Mouse (Mus musculus): ENCODE data around the gene Snw1. TPM values are rescaled to one million over a fixed set of nuclear protein-coding genes. Genes with fewer than 3 reads are reported as not detected.
"Not testable (repeated sequence)": the region's sequence is repeated elsewhere in the genome, so short reads cannot be mapped to it uniquely, and the experiment has no call there.

The Snw1 gene
- polyA plus RNA-seq (2015; fragmentation: Nextera tagmentation; extraction: Ambion mirVana): 108 and 119 TPM in 2 replicates

DNA sequence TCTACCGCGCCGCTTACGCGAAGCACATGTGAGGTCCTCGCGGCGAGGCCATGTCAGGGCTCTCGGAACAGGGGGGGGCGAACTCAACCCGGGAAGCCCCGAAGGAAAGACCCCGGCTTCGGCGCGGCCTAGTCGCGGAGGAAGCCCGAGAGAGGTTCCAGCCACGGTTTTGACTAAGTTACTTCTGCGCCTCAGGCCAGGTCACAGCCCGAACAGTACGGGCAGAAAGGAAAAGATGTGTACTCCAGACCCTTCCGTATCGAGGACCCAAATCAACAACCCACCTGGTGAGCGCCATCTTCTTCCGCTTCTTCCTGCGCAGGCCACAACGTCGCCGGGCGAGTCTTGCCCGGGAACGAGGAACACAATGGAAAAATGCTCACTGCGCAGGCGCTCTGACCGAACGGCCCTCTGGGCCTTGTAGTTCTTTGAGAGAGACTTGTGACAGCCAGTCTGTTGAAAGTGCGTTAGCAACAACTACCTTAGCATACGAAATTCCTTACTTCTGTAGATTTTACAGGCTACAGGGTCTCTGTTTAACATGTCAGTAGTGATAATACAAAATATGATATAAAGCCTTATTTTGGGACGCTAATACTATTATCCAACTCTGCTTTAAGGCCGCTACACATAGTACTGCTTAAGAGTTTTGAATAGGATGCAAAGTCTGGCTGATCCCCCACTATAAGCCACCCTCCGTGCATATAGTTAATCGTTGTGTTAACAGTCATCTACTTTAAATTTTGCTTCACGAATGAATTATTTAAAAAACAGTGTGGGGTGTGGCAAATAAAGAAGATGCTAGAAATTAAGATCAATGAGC lies at the start of gene Snw1:
Gene Snw1, minus strand, starts transcription at position 311 of the 823 bp plus-strand sequence.
- H3K9ac ChIP-seq: peak within 1 kb of the TSS; percentile 94
- peak within 1 kb of the TSS; percentile 60 for H3K4me2 ChIP-seq (replicated peaks)
- H3K9me3 ChIP-seq: no peaks in the 10 kb centered on the region
- H3K36me3 ChIP-seq: 0 out of 2 replicates have a peak, but pooled peaks cover 2% of the 10 kb centered on the region
- H3K27ac ChIP-seq: peak within 1 kb of the TSS; percentile 70
- H3K4me1 ChIP-seq (replicated peaks): peaks cover 9% of the 10 kb centered on the region
- H3K27me3 ChIP-seq (replicated peaks): no peaks in the 10 kb centered on the region
- 3% methylated on average over 45 of the region's 45 CpGs for WGBS
- H3K4me3 ChIP-seq (replicated peaks): peak within 1 kb of the TSS; percentile 79
- ATAC-seq: peak; percentile 98

DNA sequence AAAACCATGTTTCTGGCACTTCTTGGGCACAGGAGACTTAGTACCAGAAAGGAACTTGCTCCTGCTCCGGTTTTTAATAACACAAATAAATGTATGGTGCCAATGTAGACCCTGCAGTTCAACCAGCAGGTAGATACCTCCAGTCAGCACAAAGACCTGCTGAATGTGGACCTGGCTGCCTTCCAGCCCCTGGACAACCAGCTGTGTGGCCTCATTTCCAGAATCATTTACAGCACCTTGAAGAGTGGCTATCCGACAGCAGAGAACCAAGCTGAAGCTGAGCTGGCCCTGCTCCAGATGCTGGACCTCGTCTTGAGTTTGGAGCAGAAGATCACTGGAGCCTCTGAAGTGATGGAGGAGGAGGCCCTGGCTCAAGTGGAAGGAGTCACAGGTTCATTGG lies 47.5 kb upstream of the Snw1 start:
- H3K36me3 ChIP-seq; H3K4me1 ChIP-seq (replicated peaks); H3K9ac ChIP-seq; H3K9me3 ChIP-seq; H3K27ac ChIP-seq; H3K27me3 ChIP-seq (replicated peaks); H3K4me3 ChIP-seq (replicated peaks); ATAC-seq; H3K4me2 ChIP-seq (replicated peaks): not testable (repeated sequence)
- WGBS: 62% methylated on average over 3 of the region's 3 CpGs

DNA sequence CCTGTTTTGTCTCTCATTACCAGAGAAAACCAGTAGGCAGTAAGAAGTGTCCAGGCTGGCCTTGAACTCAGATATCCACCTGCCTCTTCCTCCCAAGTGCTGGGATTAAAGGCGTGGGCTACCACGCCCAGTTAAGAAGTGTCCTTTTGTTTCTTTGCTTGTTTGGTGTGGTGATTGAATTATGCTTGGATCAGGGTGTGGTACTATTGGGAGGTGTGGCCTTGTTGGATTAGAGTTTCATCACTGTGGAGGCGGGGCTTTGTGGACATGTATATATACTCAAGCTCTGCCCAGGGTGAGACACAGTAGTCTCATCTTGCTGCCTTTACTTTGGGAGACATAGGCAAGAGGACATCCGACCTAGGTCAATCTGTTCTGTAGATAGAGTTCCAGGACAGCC lies 41.9 kb upstream of the Snw1 start, which contains the start of gene Gm8300:
Gene Gm8300, plus strand, starts transcription at position 301 of the 400 bp plus-strand sequence.
- not testable (repeated sequence) for H3K4me3 ChIP-seq (replicated peaks); H3K4me2 ChIP-seq (replicated peaks); ATAC-seq; H3K27me3 ChIP-seq (replicated peaks); H3K36me3 ChIP-seq; H3K9ac ChIP-seq; H3K4me1 ChIP-seq (replicated peaks); H3K27ac ChIP-seq; H3K9me3 ChIP-seq
- WGBS: 85% methylated on average over 4 of the region's 4 CpGs

DNA sequence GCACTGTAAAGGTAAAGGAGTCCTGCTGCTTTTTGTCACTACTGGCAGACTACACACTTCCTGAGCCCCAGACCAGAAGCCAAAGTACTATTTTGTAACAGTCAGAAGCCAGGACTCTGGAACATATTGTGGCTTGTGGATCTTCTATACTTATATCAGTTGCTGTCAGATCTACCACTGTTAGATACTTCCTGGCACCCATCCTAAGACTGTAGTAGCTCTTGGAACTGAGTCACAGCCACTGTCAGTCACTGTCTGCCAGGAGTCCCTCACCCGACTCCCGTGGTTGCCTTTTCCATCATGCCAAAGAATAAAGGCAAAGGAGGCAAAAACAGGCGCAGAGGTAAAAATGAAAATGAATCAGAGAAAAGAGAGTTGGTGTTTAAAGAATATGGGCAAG lies 22.3 kb upstream of the Snw1 start, which contains the start of gene Gm5788:
Gene Gm5788, plus strand, starts transcription at position 301 of the 400 bp plus-strand sequence.
- not testable (repeated sequence) for H3K4me2 ChIP-seq (replicated peaks); H3K9me3 ChIP-seq; ATAC-seq; H3K9ac ChIP-seq; H3K4me1 ChIP-seq (replicated peaks); H3K4me3 ChIP-seq (replicated peaks); H3K27me3 ChIP-seq (replicated peaks); H3K36me3 ChIP-seq; H3K27ac ChIP-seq
- 95% methylated on average over 3 of the region's 3 CpGs for WGBS

DNA sequence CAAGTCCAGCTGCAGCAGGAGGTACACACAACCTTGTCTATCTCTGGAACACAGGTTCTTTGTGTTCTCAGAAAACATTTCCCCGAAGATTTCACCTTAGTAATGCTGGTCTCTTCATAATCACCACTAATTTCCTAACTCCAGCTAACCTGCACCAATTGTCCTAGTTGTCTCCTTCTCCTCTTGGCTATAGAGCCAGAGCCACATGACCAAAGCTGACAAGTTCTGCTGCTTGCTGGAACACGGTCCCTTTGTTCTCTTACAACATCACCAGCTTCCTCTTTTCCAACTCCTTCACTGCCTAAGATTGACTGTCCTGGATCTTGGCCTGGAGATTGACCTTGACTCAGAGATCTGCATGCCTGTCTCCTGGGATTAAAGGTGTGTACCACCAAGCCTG lies 16.6 kb upstream of the Snw1 start:
- not testable (repeated sequence) for H3K9ac ChIP-seq; ATAC-seq; H3K4me3 ChIP-seq (replicated peaks); H3K4me2 ChIP-seq (replicated peaks); H3K27ac ChIP-seq; H3K9me3 ChIP-seq; H3K4me1 ChIP-seq (replicated peaks); H3K27me3 ChIP-seq (replicated peaks); H3K36me3 ChIP-seq
- WGBS: 58% methylated on average over 2 of the region's 2 CpGs

DNA sequence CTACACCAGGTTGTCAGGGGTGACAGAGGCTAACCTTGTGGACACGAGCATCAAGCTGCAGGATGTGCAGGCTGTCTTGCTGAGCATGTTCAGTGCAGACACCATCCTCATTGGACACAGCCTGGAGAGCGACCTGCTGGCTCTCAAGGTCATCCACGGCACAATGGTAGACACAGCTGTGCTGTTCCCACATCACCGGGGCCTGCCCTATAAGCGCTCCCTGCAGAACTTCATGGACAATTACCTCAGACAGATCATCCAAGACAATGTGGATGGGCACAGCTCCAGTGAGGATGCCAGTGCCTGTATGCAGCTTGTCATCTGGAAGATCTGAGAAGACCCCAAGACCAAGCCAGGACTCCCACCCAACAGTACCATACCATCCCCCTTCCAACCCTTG lies 10.4 kb upstream of the Snw1 start:
- H3K9me3 ChIP-seq; H3K4me1 ChIP-seq (replicated peaks); H3K27ac ChIP-seq; H3K4me3 ChIP-seq (replicated peaks); H3K9ac ChIP-seq; H3K4me2 ChIP-seq (replicated peaks); H3K36me3 ChIP-seq; H3K27me3 ChIP-seq (replicated peaks): not testable (repeated sequence)
- WGBS: 87% methylated on average over 5 of the region's 5 CpGs
- peak; percentile 17; the same call in 1 of the 2 replicates for ATAC-seq

DNA sequence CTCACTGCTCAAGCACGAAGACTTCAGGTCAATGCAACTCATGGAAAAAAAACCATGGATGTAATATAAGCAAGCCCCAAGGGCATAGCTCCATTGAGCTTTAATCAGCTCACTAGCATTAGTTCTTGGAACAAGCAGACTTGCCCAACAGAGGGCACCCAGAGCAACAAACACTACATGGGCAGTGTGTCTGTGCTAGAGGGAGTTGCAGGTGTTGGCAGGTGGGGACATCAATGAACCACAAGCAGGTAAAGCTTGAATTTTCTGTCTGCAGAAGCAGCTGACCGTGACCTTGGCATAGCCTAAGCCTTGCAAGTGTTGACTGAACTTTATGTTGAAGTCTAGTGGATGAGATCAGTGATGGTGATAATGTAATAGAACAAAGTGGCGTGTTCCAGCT lies 2.7 kb upstream of the Snw1 start:
- Histone ChIP-seq H3K4me3 (replicated peaks) (no peak overlapping the region), H3K9me3 (no peaks in the 10 kb centered on the region), H3K4me2 (replicated peaks) (no peak overlapping the region), H3K27me3 (replicated peaks) (no peaks in the 10 kb centered on the region), H3K27ac (no peak overlapping the region), H3K9ac (no peak overlapping the region), H3K36me3 (no peaks in the 10 kb centered on the region), H3K4me1 (replicated peaks) (peaks cover 9% of the 10 kb centered on the region)
- WGBS: 83% methylated on average over 3 of the region's 3 CpGs
- no peak for ATAC-seq

DNA sequence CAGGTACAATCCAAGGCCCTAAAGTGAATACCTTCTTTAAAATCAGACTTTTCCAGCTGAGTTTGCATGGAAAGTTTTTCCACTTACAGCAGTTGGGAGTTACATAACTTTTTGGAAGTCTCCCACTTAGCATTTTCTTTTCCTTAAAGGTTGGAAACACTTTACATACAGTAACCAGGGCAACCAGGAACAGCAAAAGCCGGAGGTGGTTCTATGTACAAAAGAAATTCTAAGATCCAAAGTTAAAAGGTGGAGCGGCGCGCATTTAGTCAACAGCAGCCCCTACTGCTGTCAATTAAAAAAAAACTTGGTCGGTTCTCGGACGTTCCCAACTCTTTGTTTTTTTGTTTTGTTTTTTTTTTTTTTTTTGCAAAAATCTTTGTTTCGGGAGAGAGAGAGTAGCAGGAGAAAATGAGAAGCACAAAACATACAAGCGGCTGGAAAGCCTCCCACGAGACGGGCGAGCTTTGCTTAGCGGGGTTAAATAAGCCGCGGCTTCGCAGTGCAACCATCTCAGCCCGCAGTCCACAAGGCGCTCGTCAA lies 582 bp downstream of the Snw1 start:
- H3K4me1 ChIP-seq (replicated peaks): peaks cover 9% of the 10 kb centered on the region
- WGBS: under 1% methylated on average over 19 of the region's 19 CpGs

DNA sequence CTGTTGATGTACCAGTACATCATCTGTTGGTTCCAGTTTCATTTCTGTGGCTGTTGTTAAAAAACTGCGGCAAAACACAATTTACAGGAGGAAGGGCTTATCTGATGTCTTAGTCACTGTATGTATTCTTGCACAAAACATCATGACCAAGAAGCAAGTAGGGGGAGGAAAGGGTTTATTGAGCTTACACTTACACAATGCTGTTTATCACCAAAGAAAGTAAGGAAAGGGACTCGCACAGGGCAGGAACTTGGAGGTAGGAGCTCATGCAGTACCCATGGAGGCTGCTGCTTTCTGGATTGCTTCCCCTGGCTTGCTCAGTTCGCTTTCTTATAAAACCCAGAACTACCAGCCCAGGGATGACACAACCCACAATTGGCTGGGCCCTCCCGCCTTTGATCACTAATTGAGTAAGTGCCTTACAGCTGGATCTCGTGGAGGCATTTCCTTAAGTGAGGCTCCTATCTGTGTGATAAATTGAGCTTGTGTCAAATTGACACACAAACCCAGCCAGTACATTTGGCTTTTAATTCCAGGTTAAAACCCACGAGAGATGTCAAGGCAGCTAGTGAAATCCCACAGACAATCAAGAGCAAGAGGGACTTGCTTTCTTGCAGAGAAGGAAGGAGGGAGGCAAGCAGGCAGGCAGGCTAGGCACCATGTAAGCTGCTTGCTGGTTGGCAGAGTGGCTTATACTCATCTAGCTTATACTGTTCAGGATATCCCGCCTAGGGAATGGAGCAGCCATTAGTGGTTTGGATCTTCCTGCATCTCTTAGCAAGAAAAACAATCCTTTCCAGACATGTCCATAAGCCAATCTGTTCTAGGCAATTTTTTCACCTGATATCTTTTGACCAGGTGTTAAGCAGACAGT lies 1.6 kb downstream of the Snw1 start:
- H3K27ac ChIP-seq: no peak overlapping the region
- 50% methylated on average over 7 of the region's 7 CpGs for WGBS
- 0 out of 2 replicates have a peak, but pooled peaks cover 2% of the 10 kb centered on the region for H3K36me3 ChIP-seq
- H3K27me3 ChIP-seq (replicated peaks): no peaks in the 10 kb centered on the region
- no peak for ATAC-seq
- no peaks in the 10 kb centered on the region for H3K9me3 ChIP-seq
- H3K4me2 ChIP-seq (replicated peaks): peak overlapping the region; percentile 60
- H3K4me1 ChIP-seq (replicated peaks): peaks cover 9% of the 10 kb centered on the region
- peak overlapping the region; percentile 17; the same call in 1 of the 2 replicates for H3K9ac ChIP-seq
- H3K4me3 ChIP-seq (replicated peaks): peak overlapping the region; percentile 79

More for the DNA sequence above, 582 bp downstream of the Snw1 start:
- peak overlapping the region; percentile 94 for H3K9ac ChIP-seq
- H3K4me2 ChIP-seq (replicated peaks): peak overlapping the region; percentile 60
- peak overlapping the region; percentile 70 for H3K27ac ChIP-seq
- no peak for ATAC-seq
- H3K9me3 ChIP-seq: no peaks in the 10 kb centered on the region
- peak overlapping the region; percentile 79 for H3K4me3 ChIP-seq (replicated peaks)
- no peaks in the 10 kb centered on the region for H3K27me3 ChIP-seq (replicated peaks)
- H3K36me3 ChIP-seq: 0 out of 2 replicates have a peak, but pooled peaks cover 2% of the 10 kb centered on the region

DNA sequence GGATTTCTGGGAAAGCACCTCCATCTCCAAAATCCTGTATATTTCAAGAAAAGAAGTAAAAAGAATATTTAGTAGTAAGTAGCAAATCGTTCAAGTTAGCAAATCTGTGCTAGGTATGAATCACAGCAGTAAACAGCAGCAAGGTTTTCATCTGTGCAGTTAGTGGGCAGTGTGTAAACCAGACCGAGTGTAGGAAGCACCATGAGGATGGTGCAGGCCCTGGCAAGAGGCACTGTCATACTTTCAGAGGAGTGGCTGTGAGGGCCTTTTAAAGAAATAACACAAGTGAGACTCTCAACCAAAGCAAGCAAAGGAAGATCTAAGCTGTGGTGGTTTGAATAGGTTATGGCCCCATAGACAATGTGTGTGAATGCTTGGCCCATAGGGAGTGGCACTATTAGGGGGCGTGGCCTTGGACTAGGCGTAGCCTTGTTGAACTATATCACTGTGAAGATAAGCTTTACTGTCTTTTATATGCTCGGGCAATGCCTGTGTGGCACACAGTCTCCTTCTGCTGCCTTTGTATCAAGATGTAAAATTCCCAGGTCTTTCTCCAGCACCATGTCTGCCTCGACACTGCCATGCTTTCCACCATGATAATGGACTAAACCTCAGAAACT lies 7.3 kb downstream of the Snw1 start:
- Histone ChIP-seq H3K27ac (no peak overlapping the region), H3K27me3 (replicated peaks) (no peaks in the 10 kb centered on the region), H3K9ac (no peak overlapping the region), H3K4me1 (replicated peaks) (no peaks in the 10 kb centered on the region), H3K4me3 (replicated peaks) (no peak overlapping the region), H3K36me3 (peaks cover 33% of the 10 kb centered on the region), H3K9me3 (no peaks in the 10 kb centered on the region), H3K4me2 (replicated peaks) (no peak overlapping the region)
- peak; percentile 96 for ATAC-seq
- 80% methylated on average over 6 of the region's 6 CpGs for WGBS

DNA sequence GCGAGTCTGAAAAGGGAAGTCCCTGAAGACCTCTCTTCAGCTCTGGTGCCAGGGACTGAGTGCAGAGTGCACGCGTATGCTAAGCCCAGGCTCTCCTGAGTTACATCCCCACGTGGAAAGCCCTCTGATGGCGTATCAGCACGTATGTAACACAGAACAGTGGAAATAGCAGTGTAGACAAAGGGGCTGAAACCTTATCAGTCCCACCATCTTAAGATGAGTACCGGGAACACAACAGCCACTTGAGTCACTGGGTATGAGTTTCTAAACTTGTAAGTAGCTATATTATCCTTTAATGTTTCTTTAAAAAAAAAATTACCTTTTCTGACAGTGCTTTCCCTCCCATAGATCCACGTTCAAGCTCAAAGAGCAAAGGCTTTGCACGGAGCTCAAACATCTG lies 22.6 kb downstream of the Snw1 start:
- Histone ChIP-seq H3K9me3 (no peaks in the 10 kb centered on the region), H3K27ac (no peak overlapping the region), H3K9ac (no peak overlapping the region), H3K4me1 (replicated peaks) (0 out of 2 replicates have a peak, but pooled peaks cover 3% of the 10 kb centered on the region), H3K36me3 (peaks cover 43% of the 10 kb centered on the region), H3K27me3 (replicated peaks) (no peaks in the 10 kb centered on the region), H3K4me3 (replicated peaks) (no peak overlapping the region), H3K4me2 (replicated peaks) (no peak overlapping the region)
- no peak for ATAC-seq
- WGBS: 86% methylated on average over 9 of the region's 9 CpGs
